Mouse (Mus musculus): ENCODE measurements around the gene Sdc1.

Gene Sdc1

DNA sequence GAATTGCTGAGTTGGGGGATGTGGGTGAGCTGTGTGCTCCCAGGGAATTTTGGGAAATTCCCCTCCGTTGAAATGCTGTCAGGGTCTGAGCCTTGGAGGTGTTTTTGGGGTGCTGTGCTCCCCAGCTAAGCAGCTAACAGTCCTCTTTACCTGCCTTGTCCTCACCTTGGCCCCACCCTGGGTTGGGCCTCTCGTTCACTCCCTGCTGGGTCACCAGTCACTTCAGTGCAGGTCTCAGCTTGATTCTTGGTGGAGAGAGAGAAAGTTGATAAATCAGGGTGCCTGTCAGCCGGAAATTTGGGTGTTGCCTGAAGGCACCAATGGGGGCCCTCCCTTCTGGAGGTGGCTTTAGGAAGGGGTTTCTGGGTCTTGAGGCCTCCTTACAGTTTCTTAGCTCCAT, 11.4 kb downstream of the Sdc1 start:
- no peak for DNase-seq (ENCODE audit: low spot score)

- no peak for DNase-seq (ENCODE audit: low spot score)
Measured at GRCm38 (mm10) chr12:8784189-8784588, 13.1 kb downstream of the Sdc1 start.

DNA sequence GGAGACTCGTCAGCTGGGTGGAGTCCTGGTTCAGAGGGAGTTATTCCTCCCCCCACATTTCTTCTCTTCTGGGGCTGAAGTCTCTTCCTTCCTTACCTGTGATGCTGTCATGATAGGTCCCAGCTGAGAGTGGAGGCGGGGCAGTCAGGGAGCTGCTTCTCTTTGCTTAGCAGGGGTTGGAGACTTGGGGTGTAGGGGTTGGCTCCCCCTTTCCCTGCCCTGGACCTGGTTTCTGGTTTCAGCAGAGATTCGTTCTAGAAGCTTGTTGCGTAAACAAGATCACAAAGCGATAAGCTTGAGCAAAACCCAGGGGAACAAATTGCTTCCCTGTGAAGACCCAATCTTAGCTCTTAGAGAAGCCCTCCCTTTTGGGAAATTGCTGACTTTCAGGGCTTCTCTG, 15.4 kb downstream of the Sdc1 start:
- no peak for DNase-seq (ENCODE audit: low spot score)

GRCm38 (mm10) chr12:8786984-8787730, 16.0 kb downstream of the Sdc1 start:
- DNase-seq (ENCODE audit: low spot score): no peak

DNA sequence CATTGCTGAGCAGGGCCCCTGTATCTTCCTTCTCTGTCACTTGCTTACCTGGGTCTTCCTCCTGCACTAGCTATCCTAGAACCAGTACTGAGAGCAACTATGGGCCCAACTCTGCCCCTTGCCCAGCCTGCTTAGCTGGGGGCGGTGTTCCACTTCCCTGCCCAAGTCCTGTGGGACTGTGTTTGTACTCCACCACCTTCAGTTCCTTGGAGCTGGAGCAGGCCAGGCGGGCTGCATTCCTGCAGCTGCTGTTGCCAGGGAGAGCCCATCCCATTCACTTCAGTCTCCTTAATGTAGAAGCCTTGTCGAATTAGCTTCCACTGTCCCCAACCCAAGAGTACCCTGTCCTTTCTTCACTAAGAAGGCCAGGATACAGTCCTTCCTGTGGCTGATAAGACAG, 17.3 kb downstream of the Sdc1 start:
- no peak for DNase-seq (ENCODE audit: low spot score)

GRCm38 (mm10) chr12:8790615-8791014, 19.5 kb downstream of the Sdc1 start:
- DNase-seq (ENCODE audit: low spot score): no peak

DNA sequence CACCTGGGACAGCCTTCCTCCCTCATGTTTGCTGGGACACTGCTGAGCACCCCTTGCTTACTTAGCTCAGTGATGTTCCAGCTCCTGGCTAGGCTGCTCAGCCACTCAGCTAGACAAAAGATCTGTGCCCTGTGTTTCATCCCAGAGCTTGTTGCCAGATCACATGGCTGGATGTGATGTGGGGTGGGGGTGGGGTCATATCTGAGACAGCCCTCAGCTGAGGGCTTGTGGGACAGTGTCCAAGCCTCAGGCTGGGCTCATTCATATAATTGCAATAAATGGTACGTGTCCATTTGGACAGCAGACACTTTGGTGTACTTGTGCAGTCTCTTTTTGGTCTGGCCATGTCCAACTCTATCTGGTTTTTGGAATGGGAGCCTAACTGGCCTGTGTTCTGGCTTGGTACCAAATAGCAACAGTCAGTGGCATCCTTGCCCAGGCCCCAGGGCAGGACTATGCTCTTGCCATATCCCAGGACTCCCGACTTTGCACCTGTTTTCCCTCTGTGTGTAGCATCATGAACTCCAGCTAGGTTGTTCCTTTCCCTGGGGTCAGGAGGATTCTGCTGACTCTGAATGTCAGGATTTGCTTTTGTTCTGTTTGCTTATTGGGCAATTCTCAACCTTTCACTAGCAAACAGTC, 22.4 kb downstream of the Sdc1 start:
- no peak for DNase-seq (ENCODE audit: low spot score)

- no peak for DNase-seq (ENCODE audit: low spot score)
Measured at GRCm38 (mm10) chr12:8797936-8798335, 26.8 kb downstream of the Sdc1 start.

DNA sequence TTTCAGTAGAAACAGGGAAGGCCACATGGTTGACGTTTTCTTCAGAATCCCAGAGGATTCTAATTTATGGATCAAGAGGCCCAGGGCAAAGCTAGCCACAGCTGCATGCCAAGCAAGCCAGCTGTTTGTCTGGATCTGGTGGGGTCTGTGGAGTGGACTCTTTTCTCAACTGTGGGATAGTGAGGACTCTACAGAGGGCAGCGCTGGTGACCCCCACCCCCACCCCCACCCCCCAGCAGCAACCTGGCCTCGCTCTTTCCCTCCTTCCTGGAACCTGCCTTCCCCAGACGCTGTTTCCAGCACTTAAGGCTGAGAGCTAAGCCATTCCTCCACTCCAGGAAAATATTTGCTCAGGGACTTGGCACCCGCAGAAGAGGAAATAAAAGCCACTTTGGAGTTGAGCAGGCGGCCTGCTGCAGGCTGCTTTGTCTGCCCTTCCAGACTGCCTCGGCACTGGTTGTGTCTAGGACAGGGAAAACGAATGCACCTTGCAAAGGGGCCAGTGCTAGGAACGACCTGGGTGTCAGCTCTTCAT, 27.4 kb downstream of the Sdc1 start:
- no peak for DNase-seq (ENCODE audit: low spot score)

DNA sequence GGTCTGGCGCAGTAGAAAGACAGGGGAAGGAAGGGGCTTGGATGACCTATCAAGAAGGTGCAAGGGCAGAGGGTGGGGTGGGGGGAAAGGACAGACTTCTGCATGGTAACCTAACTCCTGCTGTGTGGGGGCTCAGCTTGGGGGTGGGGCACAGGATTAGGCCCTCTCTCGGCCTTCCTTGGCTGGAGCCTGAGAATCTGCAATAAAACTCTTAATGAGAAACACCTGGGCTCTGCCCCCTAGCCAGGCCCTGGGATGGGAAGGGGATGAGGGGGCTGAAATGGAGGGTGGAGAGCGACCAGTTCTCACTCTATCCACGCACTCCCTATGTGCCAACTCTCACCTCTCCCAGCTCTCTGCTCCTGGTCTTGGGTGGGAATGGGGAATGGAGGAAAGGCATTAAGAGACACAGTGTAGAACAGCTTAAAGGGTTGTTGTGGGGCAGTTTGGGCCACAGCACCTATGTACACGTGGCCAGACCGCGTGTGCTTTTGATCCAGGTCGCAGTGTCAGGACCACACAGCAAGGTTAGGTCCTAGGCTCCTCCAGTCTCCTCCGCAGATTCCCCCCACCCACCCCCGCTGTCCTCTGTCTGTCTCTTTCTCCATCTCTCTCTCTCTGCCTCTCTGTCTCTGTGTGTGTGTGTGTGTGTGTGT, 32.4 kb downstream of the Sdc1 start:
- DNase-seq (ENCODE audit: low spot score): no peak

GRCm38 (mm10) chr12:8804077-8804456, 32.9 kb downstream of the Sdc1 start:
- no peak for DNase-seq (ENCODE audit: low spot score)

- no peak for DNase-seq (ENCODE audit: low spot score)
Measured at GRCm38 (mm10) chr12:8804934-8805722, 34.0 kb downstream of the Sdc1 start.

DNA sequence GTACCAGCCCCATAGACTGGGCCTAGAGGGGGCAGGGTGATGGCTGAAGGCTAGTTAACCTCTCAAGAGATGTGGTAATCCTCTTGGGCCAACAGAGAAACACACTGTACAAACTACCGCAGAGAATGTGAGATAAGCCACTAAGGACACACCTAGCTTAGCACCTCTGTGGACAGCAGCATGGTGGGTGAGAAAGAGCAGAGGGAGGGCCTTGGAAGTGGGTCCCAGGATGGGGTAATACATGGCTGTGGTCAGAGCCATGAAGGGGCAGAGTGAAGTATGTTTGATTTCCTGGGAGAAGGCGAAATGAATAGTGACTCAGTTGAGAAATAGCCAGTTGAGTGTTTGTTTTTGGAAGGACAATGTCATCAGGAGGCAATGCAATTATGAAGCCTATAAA, 38.0 kb downstream of the Sdc1 start:
- no peak for DNase-seq (ENCODE audit: low spot score)

- DNase-seq (ENCODE audit: low spot score): no peak
Measured at GRCm38 (mm10) chr12:8809626-8810025, 38.5 kb downstream of the Sdc1 start.

- no peak for DNase-seq (ENCODE audit: low spot score)
Measured at GRCm38 (mm10) chr12:8810966-8811365, 39.8 kb downstream of the Sdc1 start.

GRCm38 (mm10) chr12:8811441-8811871, 40.3 kb downstream of the Sdc1 start:
- DNase-seq (ENCODE audit: low spot score): no peak

GRCm38 (mm10) chr12:8811894-8812560, 40.9 kb downstream of the Sdc1 start:
- no peak for DNase-seq (ENCODE audit: low spot score)

DNA sequence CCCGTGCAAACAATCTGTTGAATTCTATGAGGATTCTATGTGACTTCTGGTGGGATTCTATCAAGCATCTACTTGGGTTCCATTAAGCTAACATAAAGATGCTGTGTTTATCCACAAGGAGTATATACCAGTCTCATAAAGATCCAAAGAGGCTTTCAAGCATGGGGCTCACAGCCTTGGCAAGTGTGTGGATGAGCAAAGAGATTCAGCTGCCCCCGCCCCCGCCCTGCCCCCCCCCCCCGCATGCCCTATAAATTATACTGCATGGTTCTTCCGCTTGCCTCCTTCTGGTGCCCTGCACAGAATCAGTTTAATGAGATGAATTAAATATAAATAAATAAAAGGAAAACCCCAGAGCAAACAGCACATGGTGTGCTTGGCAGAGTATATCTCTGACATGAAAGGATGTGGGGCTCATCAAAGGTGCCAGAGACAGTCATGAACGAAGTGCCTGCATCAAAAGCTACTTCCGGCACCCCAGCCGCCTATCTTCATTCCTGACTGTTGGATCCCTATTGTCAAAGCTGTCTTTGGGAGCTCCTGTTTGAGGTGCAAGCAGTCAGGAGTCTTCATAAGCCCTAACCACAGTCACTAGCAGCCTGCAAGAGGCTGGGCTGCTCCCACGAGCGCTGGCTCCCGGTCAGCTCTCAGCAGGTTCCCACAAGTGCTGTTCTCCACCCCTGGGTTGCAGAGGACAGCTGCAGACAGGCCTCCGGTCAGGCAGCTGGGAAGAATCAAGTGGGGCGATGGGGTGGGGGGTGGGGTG, 46.5 kb downstream of the Sdc1 start:
- no peak for DNase-seq (ENCODE audit: low spot score)

DNA sequence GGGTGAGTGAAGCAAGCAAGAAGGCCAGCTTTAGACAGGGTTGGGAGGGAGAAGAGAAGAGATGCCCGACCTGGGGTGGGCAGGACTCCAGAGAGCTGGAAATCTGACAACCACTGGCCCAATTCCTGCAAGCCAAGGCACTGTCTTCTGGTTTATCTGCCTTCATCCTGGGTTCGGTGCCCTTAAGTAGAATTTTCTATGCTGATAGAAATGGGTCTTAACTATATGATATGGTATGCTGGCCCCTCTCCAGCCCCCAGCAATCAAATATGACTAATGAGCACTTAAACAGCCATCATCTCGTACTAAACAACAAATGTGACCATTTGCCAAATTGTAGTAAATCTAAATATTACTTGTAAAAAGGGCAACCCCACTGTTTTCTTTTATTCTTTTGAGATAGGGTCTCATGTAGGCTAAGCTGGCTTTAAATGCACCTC, 47.1 kb downstream of the Sdc1 start:
- DNase-seq (ENCODE audit: low spot score): no peak

DNA sequence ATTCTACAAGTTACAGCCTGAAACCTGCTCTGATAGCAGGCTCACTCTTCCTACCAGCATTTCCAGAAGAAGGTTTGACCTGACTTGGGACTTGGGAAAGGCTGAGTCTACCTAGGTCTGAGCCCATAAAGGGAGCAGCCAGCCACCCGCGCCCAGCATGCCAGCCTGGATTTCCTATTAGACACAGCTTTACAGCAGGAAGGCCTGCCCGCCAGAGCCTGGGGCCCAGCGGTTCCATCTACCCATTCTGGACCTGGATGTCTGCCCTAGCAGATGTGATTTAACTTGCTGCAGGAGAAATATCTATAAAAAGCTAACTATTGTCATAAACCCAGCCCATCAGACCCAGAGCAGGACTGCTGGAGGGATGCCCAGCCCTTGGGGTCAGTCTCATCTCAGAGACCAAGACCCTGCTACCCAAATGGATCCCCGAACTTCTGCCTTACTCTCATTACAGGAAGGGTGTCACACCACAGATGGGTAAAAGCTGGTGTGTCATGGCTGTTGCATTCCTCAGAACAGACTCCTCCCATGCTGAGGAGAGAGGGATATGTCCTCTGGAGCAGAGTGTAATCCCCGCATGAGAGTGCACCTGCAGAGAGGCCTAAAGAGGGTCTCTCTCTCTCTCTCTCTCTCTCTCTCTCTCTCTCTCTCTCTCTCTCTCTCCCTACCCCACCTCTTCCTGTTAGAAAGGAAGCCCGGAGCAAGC, 54.0 kb downstream of the Sdc1 start:
- no peak for DNase-seq (ENCODE audit: low spot score)
